ENCODE assay signal across 7 mouse cellular contexts in the genomic region with DNA sequence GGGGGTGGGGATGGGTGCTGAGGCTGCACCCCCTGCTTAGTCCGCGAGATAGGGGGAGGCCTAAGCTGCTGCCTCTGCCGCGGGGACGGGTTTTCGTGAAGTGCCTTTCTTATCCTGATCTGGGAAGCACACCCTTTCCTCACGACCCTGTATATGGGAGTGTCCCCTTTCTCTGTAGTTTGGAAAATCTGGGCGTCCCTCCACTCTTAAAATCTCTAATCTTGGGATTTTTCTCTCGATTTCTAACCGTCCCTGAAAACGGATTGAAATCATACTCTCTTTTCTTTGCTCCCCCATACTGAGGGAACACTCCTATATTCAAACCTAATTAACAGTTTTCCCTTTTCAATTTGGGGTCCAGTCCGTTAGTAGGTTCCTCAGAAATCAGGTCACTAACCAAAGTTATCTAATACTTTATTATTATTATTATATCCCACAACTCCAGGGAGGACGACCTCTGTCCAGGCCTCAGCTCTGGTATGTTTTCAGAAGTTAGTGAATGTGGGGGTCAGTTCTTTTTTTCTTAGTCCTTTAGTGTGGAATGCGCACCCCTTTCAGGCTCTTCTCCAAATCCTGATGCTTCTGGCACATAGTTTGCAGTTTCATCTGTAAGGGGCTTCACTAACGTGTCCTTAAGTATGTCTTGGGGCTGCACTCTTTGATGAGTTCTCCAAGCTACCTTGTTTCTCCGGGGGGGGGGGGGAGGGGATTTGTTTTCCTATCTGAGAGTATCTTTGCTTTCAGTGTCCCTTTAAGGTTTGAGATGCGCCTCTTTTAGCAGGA. TPM values are rescaled to one million over a fixed set of nuclear protein-coding genes. Genes with fewer than 3 reads are reported as not detected.
A peak's percentile ranks its signal among the peaks of the same experiment; 100 is the strongest.
DNase-seq lines count a peak whose midpoint lies in the region; ATAC-seq and TF ChIP-seq lines count a peak whose summit lies in the region.

No protein-coding gene starts in this region.

- 2% methylated on average over 17 of the region's 17 CpGs for WGBS in lung, embryonic 14.5 days
- 6% methylated on average over 17 of the region's 17 CpGs for WGBS in limb, embryonic 11.5 days
- 10% methylated on average over 17 of the region's 17 CpGs for WGBS in small intestine, adult 2 months

- ATAC-seq in lung, embryonic 14.5 days (ENCODE audit: insufficient read depth), result no peak
- ATAC-seq in limb, embryonic 11.5 days (ENCODE audit: insufficient number of reproducible peaks, low FRiP score, low TSS enrichment, low read depth), result no peak; the same call in 1 of the 2 replicates
- no peak for ATAC-seq in cerebellum, adult (ENCODE audit: insufficient number of reproducible peaks, low FRiP score, low TSS enrichment)

- no peaks in the 10 kb centered on the region for H3K9me3 ChIP-seq in lung, embryonic 14.5 days (ENCODE audit: low read depth, low read length)
- H3K9me3 ChIP-seq in limb, embryonic 11.5 days (ENCODE audit: control insufficient read depth, low read length), result no peaks in the 10 kb centered on the region

- peaks cover 8% of the 10 kb centered on the region for H3K4me1 ChIP-seq in lung, embryonic 14.5 days (ENCODE audit: insufficient read depth)
- H3K4me1 ChIP-seq in embryonic fibroblast, embryonic 13.5 days (ENCODE audit: control insufficient read depth, insufficient read depth, low read length), result peaks cover 7% of the 10 kb centered on the region
- peaks cover 15% of the 10 kb centered on the region for H3K4me1 ChIP-seq in limb, embryonic 11.5 days (ENCODE audit: control insufficient read depth, insufficient read depth, low read length)
- no peaks in the 10 kb centered on the region; the same call in 1 of the 2 replicates for H3K4me1 ChIP-seq in small intestine, adult 2 months (ENCODE audit: control insufficient read depth, insufficient read depth, insufficient read length, low read length)

- H3K36me3 ChIP-seq in lung, embryonic 14.5 days (ENCODE audit: insufficient read depth), result 0 out of 2 replicates have a peak, but pooled peaks cover 11% of the 10 kb centered on the region
- H3K36me3 ChIP-seq in limb, embryonic 11.5 days (ENCODE audit: control insufficient read depth, insufficient read depth, low read length), result peaks cover 2% of the 10 kb centered on the region; the same call in 1 of the 2 replicates
- H3K36me3 ChIP-seq in small intestine, adult 2 months (ENCODE audit: control insufficient read depth, insufficient read depth, low read length), result no peaks in the 10 kb centered on the region

- TF ChIP-seq CTCF in lung, embryonic 14.5 days (IDR thresholded peaks at IDR 0.05; ENCODE audit: low read depth), result no peak
- TF ChIP-seq CTCF in embryonic fibroblast, embryonic 13.5 days (IDR thresholded peaks at IDR 0.05; ENCODE audit: borderline replicate concordance, insufficient read depth, low read length), result no peak
- no peak for TF ChIP-seq CTCF in small intestine, adult 2 months (IDR thresholded peaks at IDR 0.05; ENCODE audit: extremely low read depth, insufficient read length, insufficient replicate concordance, low read depth, low read length)

- peak overlapping the region; percentile 79 for H3K4me3 ChIP-seq in lung, embryonic 14.5 days (ENCODE audit: low read depth, low read length)
- H3K4me3 ChIP-seq in embryonic fibroblast, embryonic 13.5 days (ENCODE audit: insufficient read depth, low read length), result peak overlapping the region; percentile 88
- H3K4me3 ChIP-seq in limb, embryonic 11.5 days (ENCODE audit: low read depth, low read length), result peak overlapping the region; percentile 71
- peak overlapping the region; percentile 76 for H3K4me3 ChIP-seq in small intestine, adult 2 months (ENCODE audit: low read depth, low read length)

- peak overlapping the region; percentile 95 for H3K27ac ChIP-seq in lung, embryonic 14.5 days (ENCODE audit: low read depth)
- H3K27ac ChIP-seq in embryonic fibroblast, embryonic 13.5 days (ENCODE audit: insufficient read depth, low read length), result peak overlapping the region; percentile 65
- H3K27ac ChIP-seq in limb, embryonic 11.5 days (replicated peaks; ENCODE audit: low read depth, low read length), result peak overlapping the region; percentile 83
- H3K27ac ChIP-seq in small intestine, adult 2 months (ENCODE audit: insufficient read depth, low read depth, low read length), result peak overlapping the region; percentile 19; the same call in 1 of the 2 replicates

- peak; percentile 50; the same call in 1 of the 2 replicates for TF ChIP-seq POLR2A in embryonic fibroblast, embryonic 13.5 days (IDR thresholded peaks at IDR 0.05; ENCODE audit: low read depth, low read length)
- no peak for TF ChIP-seq POLR2A in small intestine, adult 2 months (IDR thresholded peaks at IDR 0.05; ENCODE audit: low read depth, low read length)

- peak overlapping the region; percentile 73 for H3K4me2 ChIP-seq in lung, embryonic 14.5 days
- peak overlapping the region; percentile 75 for H3K4me2 ChIP-seq in limb, embryonic 11.5 days (ENCODE audit: low read depth, severe bottlenecking)

- H3K27me3 ChIP-seq in lung, embryonic 14.5 days (ENCODE audit: insufficient read depth, low read length), result no peaks in the 10 kb centered on the region
- no peaks in the 10 kb centered on the region for H3K27me3 ChIP-seq in limb, embryonic 11.5 days (ENCODE audit: control insufficient read depth, insufficient read depth, low read length)
- no peaks in the 10 kb centered on the region for H3K27me3 ChIP-seq in small intestine, adult 2 months (ENCODE audit: control insufficient read depth, insufficient read depth, low read length)

- peak overlapping the region; percentile 82 for H3K9ac ChIP-seq in lung, embryonic 14.5 days
- H3K9ac ChIP-seq in limb, embryonic 11.5 days (ENCODE audit: low read length), result peak overlapping the region; percentile 88

- peak; percentile 28 for DNase-seq in lung, embryonic 14.5 days
- no peak for DNase-seq in lung, postnatal 36 days
- DNase-seq in limb, embryonic 11.5 days (ENCODE audit: low spot score), result no peak
- DNase-seq in embryo, embryonic 9.5 days (ENCODE audit: extremely low spot score), result no peak

RNA-seq across cellular contexts. Expression of a gene that starts 1.1 kb away (rescaled TPM):
- polyA plus RNA-seq in lung, embryonic 14.5 days (2014; fragmentation: Nextera tagmentation; extraction: Ambion mirVana), result 73.6 and 77.3 TPM in 2 replicates
- 32.3 and 39.4 TPM in 2 replicates for polyA plus RNA-seq in embryonic fibroblast, embryonic 13.5 days (2011; ENCODE audit: insufficient read length, low read depth, missing spikeins)
- polyA plus RNA-seq in limb, embryonic 11.5 days (2014; fragmentation: Nextera tagmentation; extraction: Ambion mirVana), result 81.0 and 89.2 TPM in 2 replicates
- polyA plus RNA-seq in small intestine, adult 2 months (2012; rRNA removed), result 3.0 and 7.1 TPM in 2 replicates

RNA-seq across cellular contexts. Expression of a gene that starts 17.3 kb away (rescaled TPM):
- polyA plus RNA-seq in lung, embryonic 14.5 days (2014; fragmentation: Nextera tagmentation; extraction: Ambion mirVana), result 563 and 569 TPM in 2 replicates
- polyA plus RNA-seq in embryonic fibroblast, embryonic 13.5 days (2011; ENCODE audit: insufficient read length, low read depth, missing spikeins), result 391 and 520 TPM in 2 replicates
- polyA plus RNA-seq in limb, embryonic 11.5 days (2014; fragmentation: Nextera tagmentation; extraction: Ambion mirVana), result 723 and 726 TPM in 2 replicates
- 35.4 and 49.5 TPM in 2 replicates for polyA plus RNA-seq in small intestine, adult 2 months (2012; rRNA removed)

RNA-seq across cellular contexts. Expression of a gene that starts 53.3 kb away (rescaled TPM):
- 37.5 and 40.9 TPM in 2 replicates for polyA plus RNA-seq in lung, embryonic 14.5 days (2014; fragmentation: Nextera tagmentation; extraction: Ambion mirVana)
- 30.2 and 37.7 TPM in 2 replicates for polyA plus RNA-seq in embryonic fibroblast, embryonic 13.5 days (2011; ENCODE audit: insufficient read length, low read depth, missing spikeins)
- polyA plus RNA-seq in limb, embryonic 11.5 days (2014; fragmentation: Nextera tagmentation; extraction: Ambion mirVana), result 33.0 and 34.9 TPM in 2 replicates
- polyA plus RNA-seq in small intestine, adult 2 months (2012; rRNA removed), result 32.2 and 40.3 TPM in 2 replicates

RNA-seq across cellular contexts. Expression of a gene that starts 53.5 kb away (rescaled TPM):
- polyA plus RNA-seq in lung, embryonic 14.5 days (2014; fragmentation: Nextera tagmentation; extraction: Ambion mirVana), result 396 and 414 TPM in 2 replicates
- 185 TPM in 2 replicates for polyA plus RNA-seq in embryonic fibroblast, embryonic 13.5 days (2011; ENCODE audit: insufficient read length, low read depth, missing spikeins)
- polyA plus RNA-seq in limb, embryonic 11.5 days (2014; fragmentation: Nextera tagmentation; extraction: Ambion mirVana), result 408 and 417 TPM in 2 replicates
- 162 and 200 TPM in 2 replicates for polyA plus RNA-seq in small intestine, adult 2 months (2012; rRNA removed)

Comparison
In these comparisons a context has a peak if more than half of its experiments do, and no peak if none do; other contexts are left out.
1. H3K27ac ChIP-seq: peak in every context shown above with its lines; median percentile 95 in lung, embryonic 14.5 days; 83 in limb, embryonic 11.5 days; 65 in embryonic fibroblast, embryonic 13.5 days; 19 in small intestine, adult 2 months.